Mouse (Mus musculus) ES-Bruce4 (cell line): Measurements from ENCODE around the gene Ppm1l. TPM values are rescaled to one million over a fixed set of nuclear protein-coding genes. Genes with fewer than 3 reads are reported as not detected.

Source experiments
- H3K27ac ChIP-seq: 2 replicates; pipeline ENCODE4 v1.5.1; 2012; ENCODE audit warnings: low read length, inconsistent platforms; ENCODE audit not compliant: insufficient read depth
- H3K27me3 ChIP-seq: 2 replicates; pipeline ENCODE4 v1.6.1; 2012; ENCODE audit warnings: mild to moderate bottlenecking, low read length, inconsistent platforms; ENCODE audit not compliant: control insufficient read depth, poor library complexity, insufficient read depth, severe bottlenecking
- H3K36me3 ChIP-seq: 2 replicates; pipeline ENCODE4 v1.6.1; 2012; ENCODE audit warnings: inconsistent platforms, mild to moderate bottlenecking, low read length, moderate library complexity; ENCODE audit not compliant: control insufficient read depth, poor library complexity, insufficient read depth, severe bottlenecking
- H3K4me1 ChIP-seq: one replicate; pipeline ENCODE4 v1.8.1; 2011; ENCODE audit warnings: low read length; ENCODE audit not compliant: control insufficient read depth, insufficient read depth
- H3K4me3 ChIP-seq: 2 replicates; pipeline ENCODE4 v1.5.1; 2011; ENCODE audit warnings: low read depth, mild to moderate bottlenecking, low read length
- H3K9ac ChIP-seq: 2 replicates; pipeline ENCODE4 v1.6.1; 2012; ENCODE audit warnings: low read depth, mild to moderate bottlenecking, inconsistent platforms; ENCODE audit not compliant: poor library complexity, severe bottlenecking
- H3K9me3 ChIP-seq: replicated peaks from 2 replicates; pipeline ENCODE4 v1.6.1; 2012; ENCODE audit warnings: mild to moderate bottlenecking, low read length, inconsistent platforms; ENCODE audit not compliant: control insufficient read depth, poor library complexity, insufficient read depth, severe bottlenecking
- CTCF ChIP-seq: IDR thresholded peaks from one replicate; pipeline ENCODE4 v1.8.1; 2011; ENCODE audit warnings: low read depth, low read length
- EP300 ChIP-seq: IDR thresholded peaks from 2 replicates; pipeline ENCODE4 v1.6.1; 2011; ENCODE audit warnings: low read depth, low read length; ENCODE audit not compliant: insufficient read depth
- POLR2A ChIP-seq: IDR thresholded peaks from one replicate; pipeline ENCODE4 v1.8.1; 2011; ENCODE audit warnings: low read length; ENCODE audit not compliant: insufficient read depth
- polyA plus RNA-seq: library from polyadenylated mRNA; stranded (reverse); fragments of >200 nt; gene quantifications from 2 replicates; pipeline ENCODE4 v1.2.4, GENCODE M21; 2011; ENCODE audit warnings: low read depth; ENCODE audit not compliant: missing spikeins, insufficient read depth, insufficient read length

The Ppm1l gene
- polyA plus RNA-seq, 1 experiment, result 3.5 TPM

- Histone ChIP-seq H3K4me3 (no peak overlapping the region), H3K27ac (no peak overlapping the region), H3K27me3 (no peaks in the 10 kb centered on the region), H3K36me3 (no peaks in the 10 kb centered on the region), H3K9me3 (peaks cover 15% of the 10 kb centered on the region), H3K4me1 (no peaks in the 10 kb centered on the region), H3K9ac (no peak overlapping the region)
- TF ChIP-seq CTCF (no peak), POLR2A (no peak), EP300 (no peak)
Observed at GRCm38 (mm10) chr3:69519188-69519587, 202.5 kb downstream of the Ppm1l start.

- Histone ChIP-seq H3K4me1 (no peaks in the 10 kb centered on the region), H3K27me3 (no peaks in the 10 kb centered on the region), H3K4me3 (no peak overlapping the region), H3K27ac (no peak overlapping the region), H3K9me3 (peaks cover 15% of the 10 kb centered on the region), H3K9ac (no peak overlapping the region), H3K36me3 (no peaks in the 10 kb centered on the region)
- TF ChIP-seq EP300 (no peak), CTCF (no peak), POLR2A (no peak)
Observed at GRCm38 (mm10) chr3:69519789-69520558, 203.3 kb downstream of the Ppm1l start.

- Histone ChIP-seq H3K4me1 (no peaks in the 10 kb centered on the region), H3K36me3 (no peaks in the 10 kb centered on the region), H3K27ac (peak overlapping the region; percentile 11; the same call in 1 of the 2 replicates), H3K9me3 (peaks cover 15% of the 10 kb centered on the region), H3K9ac (no peak overlapping the region), H3K27me3 (no peaks in the 10 kb centered on the region), H3K4me3 (no peak overlapping the region)
- TF ChIP-seq CTCF (no peak), EP300 (no peak), POLR2A (no peak)
Observed at GRCm38 (mm10) chr3:69522270-69522669, 205.6 kb downstream of the Ppm1l start.

GRCm38 (mm10) chr3:69524356-69525071, 207.9 kb downstream of the Ppm1l start:
- no peak for TF ChIP-seq POLR2A
- no peak for TF ChIP-seq CTCF
- no peak for TF ChIP-seq EP300
- Histone ChIP-seq H3K9ac (no peak overlapping the region), H3K27ac (no peak overlapping the region), H3K4me3 (no peak overlapping the region), H3K36me3 (no peaks in the 10 kb centered on the region), H3K27me3 (no peaks in the 10 kb centered on the region), H3K4me1 (no peaks in the 10 kb centered on the region), H3K9me3 (peaks cover 15% of the 10 kb centered on the region)

- Histone ChIP-seq H3K4me1 (no peaks in the 10 kb centered on the region), H3K9me3 (peaks cover 15% of the 10 kb centered on the region), H3K36me3 (no peaks in the 10 kb centered on the region), H3K27me3 (no peaks in the 10 kb centered on the region), H3K27ac (no peak overlapping the region), H3K4me3 (no peak overlapping the region), H3K9ac (no peak overlapping the region)
- no peak for TF ChIP-seq CTCF
- TF ChIP-seq EP300, result no peak
- no peak for TF ChIP-seq POLR2A
Observed at GRCm38 (mm10) chr3:69525072-69525529, 208.4 kb downstream of the Ppm1l start.

GRCm38 (mm10) chr3:69527384-69527783, 210.7 kb downstream of the Ppm1l start:
- Histone ChIP-seq H3K27me3 (no peaks in the 10 kb centered on the region), H3K4me1 (no peaks in the 10 kb centered on the region), H3K4me3 (no peak overlapping the region), H3K36me3 (no peaks in the 10 kb centered on the region), H3K27ac (no peak overlapping the region), H3K9me3 (peaks cover 12% of the 10 kb centered on the region), H3K9ac (no peak overlapping the region)
- TF ChIP-seq CTCF, result no peak
- TF ChIP-seq POLR2A, result no peak
- no peak for TF ChIP-seq EP300
